Mouse (Mus musculus) frontal cortex, adult (tissue): ENCODE measurements around the gene Eml2.

Source experiments
- ATAC-seq: cut with Nextera tagmentation; 2 replicates; pipeline ENCODE4 v1.9.2; 2017; ENCODE audit warnings: mild to moderate bottlenecking, moderate library complexity, mixed read lengths; ENCODE audit not compliant: low TSS enrichment

The Eml2 gene

GRCm38 (mm10) chr7:19162928-19163327 lies 13.3 kb upstream of the Eml2 start:
- ATAC-seq: no peak

GRCm38 (mm10) chr7:19163752-19164151 lies 12.5 kb upstream of the Eml2 start:
- no peak for ATAC-seq

- no peak for ATAC-seq
These were observed 12.0 kb upstream of the Eml2 start for GRCm38 (mm10) chr7:19164189-19164588.

GRCm38 (mm10) chr7:19164978-19165377 lies 11.2 kb upstream of the Eml2 start:
- no peak for ATAC-seq

- ATAC-seq: no peak
These were observed 10.4 kb upstream of the Eml2 start, which contains the start of gene Gipr for GRCm38 (mm10) chr7:19165656-19166423. TSS of gene Gipr (minus strand) at chr7:19166127.

- ATAC-seq: no peak
These were observed 9.2 kb upstream of the Eml2 start for GRCm38 (mm10) chr7:19166990-19167389.

GRCm38 (mm10) chr7:19169506-19169905 lies 6.7 kb upstream of the Eml2 start:
- ATAC-seq: no peak

- ATAC-seq: peak; percentile 84
These were observed 6.1 kb upstream of the Eml2 start for GRCm38 (mm10) chr7:19170142-19170541.

- ATAC-seq: no peak
These were observed 4.4 kb upstream of the Eml2 start for GRCm38 (mm10) chr7:19171831-19172230.

GRCm38 (mm10) chr7:19172874-19173273 lies 3.3 kb upstream of the Eml2 start:
- 0 out of 2 replicates have a peak, but pooled peaks have one; percentile 6 for ATAC-seq

- ATAC-seq: peak; percentile 31; the same call in 1 of the 2 replicates
These were observed 311 bp downstream of the Eml2 start for GRCm38 (mm10) chr7:19176516-19176947.

- no peak for ATAC-seq
These were observed 995 bp downstream of the Eml2 start for GRCm38 (mm10) chr7:19177216-19177615.

GRCm38 (mm10) chr7:19178035-19178434 lies 1.8 kb downstream of the Eml2 start:
- peak; percentile 29; the same call in 1 of the 2 replicates for ATAC-seq

GRCm38 (mm10) chr7:19178443-19179092 lies 2.3 kb downstream of the Eml2 start:
- peak; percentile 28; the same call in 1 of the 2 replicates for ATAC-seq

- no peak for ATAC-seq
These were observed 3.0 kb downstream of the Eml2 start for GRCm38 (mm10) chr7:19179173-19179572.

GRCm38 (mm10) chr7:19179936-19180335 lies 3.7 kb downstream of the Eml2 start:
- no peak for ATAC-seq

- no peak for ATAC-seq
These were observed 4.7 kb downstream of the Eml2 start for GRCm38 (mm10) chr7:19180862-19181429.

GRCm38 (mm10) chr7:19184250-19184649 lies 8.0 kb downstream of the Eml2 start:
- ATAC-seq: 0 out of 2 replicates have a peak, but pooled peaks have one; percentile 21

GRCm38 (mm10) chr7:19184758-19185157 lies 8.5 kb downstream of the Eml2 start:
- ATAC-seq: no peak

- no peak for ATAC-seq
These were observed 18.5 kb downstream of the Eml2 start for GRCm38 (mm10) chr7:19194676-19195075.

- ATAC-seq: no peak
These were observed 20.5 kb downstream of the Eml2 start for GRCm38 (mm10) chr7:19196676-19197075.

GRCm38 (mm10) chr7:19197985-19198384 lies 21.8 kb downstream of the Eml2 start:
- no peak for ATAC-seq

- ATAC-seq: no peak
These were observed 25.4 kb downstream of the Eml2 start for GRCm38 (mm10) chr7:19201660-19202059.
